Comparison of ENCODE assay signal across 8 mouse cellular contexts in genomic region chr2:167306626-167307541, GRCm38 (mm10). TPM values are rescaled to one million over a fixed set of nuclear protein-coding genes. Genes with fewer than 3 reads are reported as not detected.
DNase-seq lines count a peak whose midpoint lies in the region; ATAC-seq and TF ChIP-seq lines count a peak whose summit lies in the region.

No protein-coding gene starts in this region.

- no peak overlapping the region; the same call in 1 of the 2 replicates for H3K9ac ChIP-seq in midbrain, embryonic 11.5 days (ENCODE audit: low read length)
- H3K9ac ChIP-seq in midbrain, postnatal 0 days (replicated peaks; ENCODE audit: low read length, poor library complexity, severe bottlenecking), result no peak overlapping the region
- H3K9ac ChIP-seq in heart, embryonic 15.5 days, result no peak overlapping the region
- H3K9ac ChIP-seq in neural tube, embryonic 14.5 days (replicated peaks; ENCODE audit: low read depth, low read length), result no peak overlapping the region

- H3K4me2 ChIP-seq in midbrain, embryonic 11.5 days, result no peak overlapping the region
- no peak overlapping the region for H3K4me2 ChIP-seq in midbrain, postnatal 0 days (ENCODE audit: low read depth, low read length, poor library complexity, severe bottlenecking)
- no peak overlapping the region for H3K4me2 ChIP-seq in heart, embryonic 15.5 days
- H3K4me2 ChIP-seq in neural tube, embryonic 14.5 days (ENCODE audit: low read depth, low read length), result no peak overlapping the region

- no peak overlapping the region for H3K4me3 ChIP-seq in midbrain, embryonic 11.5 days (ENCODE audit: low read depth, low read length)
- no peak overlapping the region for H3K4me3 ChIP-seq in midbrain, postnatal 0 days (ENCODE audit: low read depth, low read length)
- H3K4me3 ChIP-seq in heart, embryonic 15.5 days, result no peak overlapping the region
- H3K4me3 ChIP-seq in neural tube, embryonic 14.5 days (ENCODE audit: low read depth, low read length), result no peak overlapping the region

- ATAC-seq in midbrain, embryonic 11.5 days (ENCODE audit: low FRiP score), result no peak
- ATAC-seq in midbrain, postnatal 0 days (ENCODE audit: low FRiP score), result no peak
- peak; percentile 63 for ATAC-seq in heart, embryonic 15.5 days (replicated peaks; ENCODE audit: insufficient number of reproducible peaks, insufficient read depth, low FRiP score, low read depth)
- ATAC-seq in neural tube, embryonic 14.5 days (ENCODE audit: low read depth), result no peak; the same call in 1 of the 2 replicates

- H3K27ac ChIP-seq in midbrain, embryonic 11.5 days (ENCODE audit: low read depth, low read length), result no peak overlapping the region
- no peak overlapping the region for H3K27ac ChIP-seq in midbrain, postnatal 0 days (ENCODE audit: low read depth, low read length)
- peak overlapping the region; percentile 39; the same call in 1 of the 2 replicates for H3K27ac ChIP-seq in heart, embryonic 15.5 days
- peak overlapping the region; percentile 62 for H3K27ac ChIP-seq in neural tube, embryonic 14.5 days (ENCODE audit: low read depth, low read length)

- DNase-seq in adrenal gland, adult (ENCODE audit: inconsistent age in 2 of 2, low spot score in 1 of 2), result peak; percentile 50 to 71
- no peak for DNase-seq in adrenal gland, postnatal 4 days (ENCODE audit: low spot score in 2 of 2)
- DNase-seq in midbrain, embryonic 11.5 days (ENCODE audit: low spot score, missing footprints), result peak; percentile 79
- DNase-seq in midbrain, postnatal 0 days (ENCODE audit: low spot score), result no peak
- peak; percentile 66 for DNase-seq in kidney, postnatal 14 days
- DNase-seq in adipocyte (ENCODE audit: low spot score), result no peak

- 90% methylated on average over 15 of the region's 15 CpGs for WGBS in midbrain, embryonic 11.5 days
- 87% methylated on average over 15 of the region's 15 CpGs for WGBS in midbrain, postnatal 0 days
- 76% methylated on average over 15 of the region's 15 CpGs for WGBS in heart, embryonic 15.5 days
- WGBS in neural tube, embryonic 14.5 days, result 78% methylated on average over 15 of the region's 15 CpGs

- H3K27me3 ChIP-seq in midbrain, embryonic 11.5 days (ENCODE audit: control insufficient read depth, insufficient read depth, low read length), result no peaks in the 10 kb centered on the region
- no peaks in the 10 kb centered on the region for H3K27me3 ChIP-seq in midbrain, postnatal 0 days (ENCODE audit: insufficient read depth, low read length)
- H3K27me3 ChIP-seq in heart, embryonic 15.5 days, result no peaks in the 10 kb centered on the region
- H3K27me3 ChIP-seq in neural tube, embryonic 14.5 days (ENCODE audit: control insufficient read depth, insufficient read depth, low read length), result no peaks in the 10 kb centered on the region

- H3K9me3 ChIP-seq in midbrain, embryonic 11.5 days (ENCODE audit: control insufficient read depth, low read length), result no peaks in the 10 kb centered on the region
- no peaks in the 10 kb centered on the region for H3K9me3 ChIP-seq in midbrain, postnatal 0 days (ENCODE audit: low read length)
- no peaks in the 10 kb centered on the region for H3K9me3 ChIP-seq in heart, embryonic 15.5 days (replicated peaks)
- H3K9me3 ChIP-seq in neural tube, embryonic 14.5 days (ENCODE audit: control insufficient read depth, low read length), result no peaks in the 10 kb centered on the region

- H3K4me1 ChIP-seq in midbrain, embryonic 11.5 days (ENCODE audit: control insufficient read depth, insufficient read depth, low read length), result no peaks in the 10 kb centered on the region
- H3K4me1 ChIP-seq in midbrain, postnatal 0 days (ENCODE audit: insufficient read depth, low read length), result no peaks in the 10 kb centered on the region
- 0 out of 2 replicates have a peak, but pooled peaks cover 3% of the 10 kb centered on the region for H3K4me1 ChIP-seq in heart, embryonic 15.5 days (replicated peaks)
- H3K4me1 ChIP-seq in neural tube, embryonic 14.5 days (ENCODE audit: control insufficient read depth, insufficient read depth, low read length), result 0 out of 2 replicates have a peak, but pooled peaks cover 2% of the 10 kb centered on the region

- H3K36me3 ChIP-seq in midbrain, embryonic 11.5 days (ENCODE audit: control insufficient read depth, insufficient read depth, low read length), result peaks cover 2% of the 10 kb centered on the region; the same call in 1 of the 2 replicates
- H3K36me3 ChIP-seq in midbrain, postnatal 0 days (ENCODE audit: insufficient read depth, low read length), result peaks cover 54% of the 10 kb centered on the region
- peaks cover 35% of the 10 kb centered on the region; the same call in 1 of the 2 replicates for H3K36me3 ChIP-seq in heart, embryonic 15.5 days
- peaks cover 7% of the 10 kb centered on the region; the same call in 1 of the 2 replicates for H3K36me3 ChIP-seq in neural tube, embryonic 14.5 days (ENCODE audit: control insufficient read depth, insufficient read depth, low read length)

- no peak for TF ChIP-seq CTCF in midbrain, postnatal 0 days (IDR thresholded peaks at IDR 0.05)

RNA-seq across cellular contexts. Expression of gene B4galt5, which starts 42.1 kb away (rescaled TPM):
- total RNA-seq in adrenal gland, postnatal 4 days (2021), result 100 to 1,000 TPM in 1 of 2 experiments, 10 to 100 TPM in 1; 86.1 to 102 TPM
- 15.0 and 19.8 TPM in 2 replicates for polyA plus RNA-seq in midbrain, embryonic 11.5 days (2014; fragmentation: Nextera tagmentation; extraction: Ambion mirVana)
- 64.1 and 88.3 TPM in 2 replicates for total RNA-seq in midbrain, postnatal 0 days (2014; rRNA removed)
- polyA plus RNA-seq in midbrain, postnatal 0 days (2015; fragmentation: Nextera tagmentation; extraction: Ambion mirVana), result 29.1 and 35.6 TPM in 2 replicates
- polyA plus RNA-seq in heart, embryonic 15.5 days (2015; fragmentation: Nextera tagmentation; extraction: Ambion mirVana), result 11.7 and 12.7 TPM in 2 replicates
- polyA plus RNA-seq in neural tube, embryonic 14.5 days (2014; fragmentation: Nextera tagmentation; extraction: Ambion mirVana), result 22.6 and 31.5 TPM in 2 replicates

Comparison
In these comparisons a context has a peak if more than half of its experiments do, and no peak if none do; other contexts are left out.
1. DNase-seq: peak in adrenal gland, adult (2 of 2), midbrain, embryonic 11.5 days (single experiment) and kidney, postnatal 14 days (single experiment); none in adrenal gland, postnatal 4 days (0 of 2), midbrain, postnatal 0 days (single experiment) and adipocyte (single experiment).
2. H3K27ac ChIP-seq: peak in heart, embryonic 15.5 days (single experiment) and neural tube, embryonic 14.5 days (single experiment); none in midbrain, embryonic 11.5 days (single experiment) and midbrain, postnatal 0 days (single experiment).